Mouse (Mus musculus) embryonic facial prominence, embryonic 13.5 days (tissue): Measurements from ENCODE around the gene Hsdl2. TPM values are rescaled to one million over a fixed set of nuclear protein-coding genes. Genes with fewer than 3 reads are reported as not detected.
A peak's percentile ranks its signal among the peaks of the same experiment; 100 is the strongest.

ENCODE experiments used
- ATAC-seq: fragments of 200-750 bp; cut with Nextera tagmentation; 2 replicates; pipeline ENCODE4 v1.8.0; 2017; ENCODE audit warnings: low read depth; ENCODE audit not compliant: insufficient number of reproducible peaks, insufficient read depth, low FRiP score, low TSS enrichment
- H3K27ac ChIP-seq: fragments of 300-500 bp; sonication (generic); 2 replicates; pipeline ENCODE4 v1.5.1; 2015; ENCODE audit warnings: moderate library complexity, mild to moderate bottlenecking, inconsistent platforms
- H3K27me3 ChIP-seq: fragments of 300-500 bp; sonication (generic); 2 replicates; pipeline ENCODE4 v1.6.1; 2015; ENCODE audit warnings: mild to moderate bottlenecking, inconsistent platforms
- H3K36me3 ChIP-seq: fragments of 300-500 bp; sonication (generic); 2 replicates; pipeline ENCODE4 v1.6.1; 2015; ENCODE audit warnings: mild to moderate bottlenecking, inconsistent platforms
- H3K4me1 ChIP-seq: fragments of 300-500 bp; sonication (generic); 2 replicates; pipeline ENCODE4 v1.6.1; 2015; ENCODE audit warnings: inconsistent platforms
- H3K4me2 ChIP-seq: fragments of 300-500 bp; sonication (generic); 2 replicates; pipeline ENCODE4 v1.6.1; 2015; ENCODE audit warnings: moderate library complexity, mild to moderate bottlenecking, inconsistent platforms
- H3K4me3 ChIP-seq: fragments of 300-500 bp; sonication (generic); 2 replicates; pipeline ENCODE4 v1.5.1; 2015; ENCODE audit warnings: mild to moderate bottlenecking, inconsistent platforms
- H3K9ac ChIP-seq: fragments of 300-500 bp; sonication (generic); 2 replicates; pipeline ENCODE4 v1.6.1; 2015; ENCODE audit warnings: mild to moderate bottlenecking, inconsistent platforms
- H3K9me3 ChIP-seq: fragments of 300-500 bp; sonication (generic); 2 replicates; pipeline ENCODE4 v1.6.1; 2016; ENCODE audit warnings: inconsistent platforms
- WGBS: fragments of 180-500 bp; shearing (Covaris S2); methylation state at CpG from one replicate; pipeline ENCODE4 v1.1.7; 2015; ENCODE audit warnings: mixed read lengths; 5-methylcytosine and 5-hydroxymethylcytosine counted together
- polyA plus RNA-seq: library from polyadenylated mRNA; unstranded; fragments of >200 nt; fragmentation: Nextera tagmentation; extraction: Ambion mirVana; gene quantifications from 2 replicates; pipeline ENCODE4 v1.2.1, GENCODE M21; 2015

Gene Hsdl2
- polyA plus RNA-seq, 1 experiment from 2014 or later: 25.1 TPM

- H3K4me1 ChIP-seq: no peaks in the 10 kb centered on the region
- H3K27ac ChIP-seq: no peak overlapping the region
- whole genome bisulfite sequencing: 85% methylated on average over 2 of the region's 2 CpGs
- peaks cover 8% of the 10 kb centered on the region for H3K36me3 ChIP-seq
- H3K9ac ChIP-seq: no peak overlapping the region
- no peak overlapping the region for H3K4me3 ChIP-seq
- no peak overlapping the region for H3K4me2 ChIP-seq
- no peak for ATAC-seq
- H3K9me3 ChIP-seq: no peaks in the 10 kb centered on the region
- no peaks in the 10 kb centered on the region for H3K27me3 ChIP-seq
Measured at GRCm38 (mm10) chr4:59596556-59596955, 15.2 kb downstream of the Hsdl2 start.

GRCm38 (mm10) chr4:59602704-59603103, 21.3 kb downstream of the Hsdl2 start:
- Histone ChIP-seq H3K27ac (no peak overlapping the region), H3K9ac (no peak overlapping the region), H3K9me3 (no peaks in the 10 kb centered on the region), H3K36me3 (0 out of 2 replicates have a peak, but pooled peaks cover 5% of the 10 kb centered on the region), H3K4me2 (no peak overlapping the region), H3K4me3 (no peak overlapping the region), H3K27me3 (no peaks in the 10 kb centered on the region), H3K4me1 (no peaks in the 10 kb centered on the region)
- 85% methylated on average over 4 of the region's 4 CpGs for WGBS
- ATAC-seq: no peak

- H3K36me3 ChIP-seq: 0 out of 2 replicates have a peak, but pooled peaks cover 5% of the 10 kb centered on the region
- no peak for ATAC-seq
- H3K4me3 ChIP-seq: no peak overlapping the region
- H3K9me3 ChIP-seq: no peaks in the 10 kb centered on the region
- H3K4me2 ChIP-seq: no peak overlapping the region
- no peaks in the 10 kb centered on the region for H3K4me1 ChIP-seq
- no peaks in the 10 kb centered on the region for H3K27me3 ChIP-seq
- no peak overlapping the region for H3K27ac ChIP-seq
- no peak overlapping the region for H3K9ac ChIP-seq
- WGBS: 70% methylated on average over 3 of the region's 3 CpGs
Measured at GRCm38 (mm10) chr4:59604892-59605291, 23.5 kb downstream of the Hsdl2 start.

GRCm38 (mm10) chr4:59605501-59605900, 24.1 kb downstream of the Hsdl2 start:
- Histone ChIP-seq H3K4me2 (no peak overlapping the region), H3K9ac (no peak overlapping the region), H3K27ac (no peak overlapping the region), H3K4me3 (no peak overlapping the region), H3K4me1 (peaks cover 3% of the 10 kb centered on the region; the same call in 1 of the 2 replicates), H3K9me3 (no peaks in the 10 kb centered on the region), H3K36me3 (peaks cover 7% of the 10 kb centered on the region; the same call in 1 of the 2 replicates), H3K27me3 (no peaks in the 10 kb centered on the region)
- WGBS: 95% methylated on average over 3 of the region's 3 CpGs
- ATAC-seq: no peak

- Histone ChIP-seq H3K9ac (no peak overlapping the region), H3K27me3 (no peaks in the 10 kb centered on the region), H3K36me3 (peaks cover 8% of the 10 kb centered on the region), H3K9me3 (no peaks in the 10 kb centered on the region), H3K4me3 (no peak overlapping the region), H3K27ac (no peak overlapping the region), H3K4me1 (peaks cover 4% of the 10 kb centered on the region; the same call in 1 of the 2 replicates), H3K4me2 (no peak overlapping the region)
- 63% methylated on average over 3 of the region's 3 CpGs for WGBS
- no peak for ATAC-seq
Measured at GRCm38 (mm10) chr4:59610411-59610810, 29.0 kb downstream of the Hsdl2 start.

- H3K9me3 ChIP-seq: no peaks in the 10 kb centered on the region
- peaks cover 5% of the 10 kb centered on the region for H3K36me3 ChIP-seq
- no peak for ATAC-seq
- H3K27ac ChIP-seq: no peak overlapping the region
- H3K27me3 ChIP-seq: no peaks in the 10 kb centered on the region
- no peak overlapping the region for H3K4me2 ChIP-seq
- H3K9ac ChIP-seq: no peak overlapping the region
- no peak overlapping the region for H3K4me3 ChIP-seq
- peaks cover 4% of the 10 kb centered on the region; the same call in 1 of the 2 replicates for H3K4me1 ChIP-seq
- WGBS: 36% methylated on average over 1 of the region's 1 CpGs
Measured at GRCm38 (mm10) chr4:59614986-59615385, 33.6 kb downstream of the Hsdl2 start.

GRCm38 (mm10) chr4:59619611-59620245, 38.4 kb downstream of the Hsdl2 start:
- ATAC-seq: no peak
- 82% methylated on average over 5 of the region's 5 CpGs for WGBS
- no peaks in the 10 kb centered on the region for H3K4me1 ChIP-seq

GRCm38 (mm10) chr4:59625676-59625997, 44.3 kb downstream of the Hsdl2 start:
- peak overlapping the region; percentile 57; the same call in 1 of the 2 replicates for H3K27ac ChIP-seq
- H3K4me3 ChIP-seq: peak overlapping the region; percentile 98
- no peaks in the 10 kb centered on the region for H3K27me3 ChIP-seq
- no peaks in the 10 kb centered on the region for H3K9me3 ChIP-seq
- H3K9ac ChIP-seq: peak overlapping the region; percentile 88
- WGBS: 2% methylated on average over 18 of the region's 18 CpGs
- H3K4me1 ChIP-seq: peaks cover 18% of the 10 kb centered on the region
- peak overlapping the region; percentile 81 for H3K4me2 ChIP-seq
- H3K36me3 ChIP-seq: no peaks in the 10 kb centered on the region
- ATAC-seq: peak; percentile 71

More at GRCm38 (mm10) chr4:59619611-59620245, 38.4 kb downstream of the Hsdl2 start:
- H3K9ac ChIP-seq: no peak overlapping the region
- H3K27ac ChIP-seq: no peak overlapping the region
- no peak overlapping the region for H3K4me2 ChIP-seq
- H3K9me3 ChIP-seq: no peaks in the 10 kb centered on the region
- H3K4me3 ChIP-seq: no peak overlapping the region
- H3K27me3 ChIP-seq: no peaks in the 10 kb centered on the region
- H3K36me3 ChIP-seq: no peaks in the 10 kb centered on the region; the same call in 1 of the 2 replicates

GRCm38 (mm10) chr4:59625998-59626910, 44.9 kb downstream of the Hsdl2 start, which contains the start of gene E130308A19Rik:
Gene E130308A19Rik (plus strand): TSS chr4:59626211.
- WGBS: under 1% methylated on average over 88 of the region's 120 CpGs
- peak within 1 kb of the TSS; percentile 98 for H3K4me3 ChIP-seq
- H3K4me2 ChIP-seq: peak within 1 kb of the TSS; percentile 81
- H3K27me3 ChIP-seq: no peaks in the 10 kb centered on the region
- H3K4me1 ChIP-seq: peaks cover 18% of the 10 kb centered on the region
- H3K9me3 ChIP-seq: no peaks in the 10 kb centered on the region
- peak within 1 kb of the TSS; percentile 88 for H3K9ac ChIP-seq
- ATAC-seq: peak; percentile 92
- no peaks in the 10 kb centered on the region for H3K36me3 ChIP-seq
- peak within 1 kb of the TSS; percentile 57; the same call in 1 of the 2 replicates for H3K27ac ChIP-seq

- no peak for ATAC-seq
- WGBS: 68% methylated on average over 4 of the region's 4 CpGs
- H3K9ac ChIP-seq: no peak overlapping the region
Measured at GRCm38 (mm10) chr4:59628255-59628654, 46.9 kb downstream of the Hsdl2 start.

GRCm38 (mm10) chr4:59629076-59629874, 47.9 kb downstream of the Hsdl2 start:
- Histone ChIP-seq H3K4me2 (peak overlapping the region; percentile 22; the same call in 1 of the 2 replicates), H3K36me3 (no peaks in the 10 kb centered on the region), H3K27me3 (no peaks in the 10 kb centered on the region), H3K9me3 (no peaks in the 10 kb centered on the region), H3K9ac (no peak overlapping the region), H3K4me3 (no peak overlapping the region), H3K4me1 (peaks cover 18% of the 10 kb centered on the region), H3K27ac (0 out of 2 replicates have a peak overlapping the region, but pooled peaks have one; percentile 39)
- WGBS: 27% methylated on average over 7 of the region's 7 CpGs
- no peak for ATAC-seq

More at GRCm38 (mm10) chr4:59628255-59628654, 46.9 kb downstream of the Hsdl2 start:
- H3K36me3 ChIP-seq: no peaks in the 10 kb centered on the region
- peaks cover 18% of the 10 kb centered on the region for H3K4me1 ChIP-seq
- no peak overlapping the region for H3K4me2 ChIP-seq
- no peak overlapping the region for H3K27ac ChIP-seq
- H3K9me3 ChIP-seq: no peaks in the 10 kb centered on the region
- no peak overlapping the region for H3K4me3 ChIP-seq
- H3K27me3 ChIP-seq: no peaks in the 10 kb centered on the region
